Mouse (Mus musculus): Measurements from ENCODE around the gene Eya4.

DNA sequence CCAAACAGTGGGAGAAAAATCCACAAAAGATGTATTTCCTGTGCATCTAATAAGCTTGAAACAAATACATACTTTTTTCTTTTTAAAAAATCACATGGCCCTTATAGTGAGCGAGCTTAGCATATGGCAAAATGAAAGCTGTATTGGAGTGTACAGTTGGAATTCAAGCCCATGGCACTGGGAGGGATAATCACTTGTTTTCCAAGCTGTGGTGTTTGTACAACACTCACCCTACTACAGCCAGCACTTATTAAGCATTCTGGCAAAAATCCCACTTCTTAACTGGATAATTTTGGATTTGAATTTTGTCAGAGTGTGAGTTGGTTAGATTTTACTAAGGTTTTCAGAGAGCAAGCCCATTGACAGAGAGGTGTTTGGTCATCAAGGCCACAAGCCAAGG lies 223.4 kb downstream of the Eya4 start:
- no peak for TF ChIP-seq POLR2A (IDR thresholded peaks at IDR 0.05; ENCODE audit: low read depth, low read length)
- TF ChIP-seq CTCF (IDR thresholded peaks at IDR 0.05; ENCODE audit: borderline replicate concordance, insufficient read depth, low read length) = no peak

Measured in embryonic fibroblast, embryonic 13.5 days (primary cell).